Mouse (Mus musculus) CH12.LX (cell line): ENCODE measurements around the gene Fau. TPM values are rescaled to one million over a fixed set of nuclear protein-coding genes. Genes with fewer than 3 reads are reported as not detected.

Experiments
- DNase-seq: peaks from one replicate; pipeline ENCODE4 v3.0.0-alpha.2; 2013; ENCODE audit errors: extremely low read depth
- H3K27ac ChIP-seq: 2 replicates; pipeline ENCODE4 v1.5.1; 2012; ENCODE audit warnings: low read depth, mild to moderate bottlenecking, control low read depth, moderate library complexity; ENCODE audit not compliant: insufficient read depth
- H3K27me3 ChIP-seq: replicated peaks from 2 replicates; pipeline ENCODE3; 2012; ENCODE audit warnings: inconsistent platforms
- H3K36me3 ChIP-seq, 2 experiments: replicated peaks in 1 of 2; 2 replicates each; pipeline versions ENCODE3 to v1.6.1; 2012; ENCODE audit warnings: inconsistent platforms in 1 of 2, low read length in 1 of 2, mild to moderate bottlenecking in 1 of 2, mixed read lengths in 1 of 2, moderate library complexity in 1 of 2; ENCODE audit not compliant: control insufficient read depth in 1 of 2, insufficient read depth in 1 of 2
- H3K4me1 ChIP-seq, 2 experiments: 2 replicates each; pipeline ENCODE4 v1.6.1; 2012; ENCODE audit warnings: inconsistent platforms in 1 of 2, moderate library complexity in 1 of 2; ENCODE audit not compliant: insufficient read depth in 2 of 2, control insufficient read depth in 1 of 2
- H3K4me2 ChIP-seq: 2 replicates; pipeline ENCODE4 v1.6.1; 2012; ENCODE audit warnings: low read depth, mild to moderate bottlenecking, control low read depth; ENCODE audit not compliant: poor library complexity, insufficient read depth, severe bottlenecking
- H3K4me3 ChIP-seq, 3 experiments: fragments of 150-350 bp in 1 of 3; sonication (generic) in 1 of 3; replicated peaks in 1 of 3; 2 replicates each; pipeline versions ENCODE3 to v1.5.1; 2011 to 2012; ENCODE audit warnings: low read depth in 2 of 3, low read length in 2 of 3, mild to moderate bottlenecking in 2 of 3, moderate library complexity in 2 of 3, control low read depth in 1 of 3, improper control_type of control experiment in 1 of 3, inconsistent platforms in 1 of 3, mixed read lengths in 1 of 3; ENCODE audit not compliant: poor library complexity in 1 of 3
- H3K79me2 ChIP-seq: replicated peaks from 2 replicates; pipeline ENCODE4 v1.6.1; 2012; ENCODE audit warnings: mild to moderate bottlenecking, moderate library complexity; ENCODE audit not compliant: control insufficient read depth, poor library complexity, insufficient read depth, severe bottlenecking; ENCODE audit errors: extremely low read depth
- H3K9ac ChIP-seq: 2 replicates; pipeline ENCODE4 v1.6.1; 2012; ENCODE audit warnings: low read depth, mild to moderate bottlenecking, control low read depth, moderate library complexity; ENCODE audit not compliant: insufficient read depth
- H3K9me3 ChIP-seq: replicated peaks from 2 replicates; pipeline ENCODE3; 2012; ENCODE audit warnings: low read length, inconsistent platforms, mixed read lengths
- BHLHE40 ChIP-seq: IDR thresholded peaks from 2 replicates; pipeline ENCODE4 v1.6.1; 2011; ENCODE audit warnings: mild to moderate bottlenecking, low read depth, low read length, improper control_type of control experiment
- CHD2 ChIP-seq: IDR thresholded peaks from 2 replicates; pipeline ENCODE4 v1.6.1; 2011; ENCODE audit warnings: low read length, improper control_type of control experiment
- CTCF ChIP-seq, 2 experiments: IDR thresholded peaks in 1 of 2; conservative IDR thresholded peaks in 1 of 2; 2 replicates each; pipeline ENCODE4 v1.5.1; 2011 to 2012; ENCODE audit warnings: low read depth in 2 of 2, low read length in 2 of 2, improper control_type of control experiment in 1 of 2, inconsistent platforms in 1 of 2, mild to moderate bottlenecking in 1 of 2, moderate library complexity in 1 of 2
- E2F4 ChIP-seq: IDR thresholded peaks from 2 replicates; pipeline ENCODE4 v1.6.1; 2011; ENCODE audit warnings: low read depth, low read length, improper control_type of control experiment; ENCODE audit not compliant: insufficient replicate concordance
- ELF1 ChIP-seq: IDR thresholded peaks from 2 replicates; pipeline ENCODE4 v1.6.1; 2014; ENCODE audit warnings: low read depth, mild to moderate bottlenecking, inconsistent platforms, low read length, improper control_type of control experiment
- EP300 ChIP-seq: IDR thresholded peaks from 2 replicates; pipeline ENCODE4 v1.6.1; 2011; ENCODE audit warnings: low read length, improper control_type of control experiment
- GABPA ChIP-seq: IDR thresholded peaks from 2 replicates; pipeline ENCODE4 v1.6.1; 2012; ENCODE audit warnings: low read depth, low read length, improper control_type of control experiment, inconsistent platforms; ENCODE audit not compliant: insufficient replicate concordance
- HCFC1 ChIP-seq: IDR thresholded peaks from 2 replicates; pipeline ENCODE4 v1.6.1; 2012; ENCODE audit warnings: low read depth, mild to moderate bottlenecking, inconsistent platforms, low read length, improper control_type of control experiment
- IRF4 ChIP-seq: IDR thresholded peaks from 2 replicates; pipeline ENCODE4 v1.6.1; 2014; ENCODE audit warnings: low read depth, mild to moderate bottlenecking, inconsistent platforms, low read length, improper control_type of control experiment
- JUN ChIP-seq: IDR thresholded peaks from 2 replicates; pipeline ENCODE4 v1.6.1; 2011; ENCODE audit warnings: low read depth, mild to moderate bottlenecking, low read length, improper control_type of control experiment, moderate library complexity; ENCODE audit not compliant: insufficient read depth
- JUND ChIP-seq: conservative IDR thresholded peaks from 2 replicates; pipeline ENCODE4 v1.6.1; 2011; ENCODE audit warnings: low read depth, low read length, improper control_type of control experiment
- KAT2A ChIP-seq: IDR thresholded peaks from 2 replicates; pipeline ENCODE4 v1.6.1; 2012; ENCODE audit warnings: low read length, improper control_type of control experiment, inconsistent platforms; ENCODE audit not compliant: insufficient replicate concordance
- MAFK ChIP-seq: IDR thresholded peaks from 2 replicates; pipeline ENCODE4 v1.6.1; 2011; ENCODE audit warnings: low read length, improper control_type of control experiment; ENCODE audit not compliant: insufficient replicate concordance
- MAX ChIP-seq: IDR thresholded peaks from 2 replicates; pipeline ENCODE4 v1.6.1; 2011; ENCODE audit warnings: low read length, improper control_type of control experiment
- MAZ ChIP-seq: IDR thresholded peaks from 2 replicates; pipeline ENCODE4 v1.6.1; 2012; ENCODE audit warnings: low read depth, mild to moderate bottlenecking, inconsistent platforms, low read length, improper control_type of control experiment, moderate library complexity
- MEF2A ChIP-seq: IDR thresholded peaks from 2 replicates; pipeline ENCODE4 v1.6.1; 2014; ENCODE audit warnings: low read depth, mild to moderate bottlenecking, inconsistent platforms, low read length, improper control_type of control experiment, borderline replicate concordance
- MXI1 ChIP-seq: IDR thresholded peaks from 2 replicates; pipeline ENCODE4 v1.6.1; 2011; ENCODE audit warnings: mild to moderate bottlenecking, low read depth, low read length, improper control_type of control experiment
- MYC ChIP-seq: IDR thresholded peaks from 2 replicates; pipeline ENCODE4 v1.6.1; 2011; ENCODE audit warnings: low read depth, mild to moderate bottlenecking, improper control_type of control experiment, low read length
- NELFE ChIP-seq: IDR thresholded peaks from 2 replicates; pipeline ENCODE4 v1.6.1; 2011; ENCODE audit warnings: low read depth, low read length, improper control_type of control experiment
- NRF1 ChIP-seq: IDR thresholded peaks from 2 replicates; pipeline ENCODE4 v1.6.1; 2014; ENCODE audit warnings: low read depth, mild to moderate bottlenecking, inconsistent platforms, low read length, improper control_type of control experiment, moderate library complexity
- PAX5 ChIP-seq: IDR thresholded peaks from 2 replicates; pipeline ENCODE4 v1.6.1; 2012; ENCODE audit warnings: low read length, inconsistent platforms, mixed read lengths
- POLR2A ChIP-seq: IDR thresholded peaks from 2 replicates; pipeline ENCODE4 v1.6.1; 2011; ENCODE audit warnings: low read depth, mild to moderate bottlenecking, improper control_type of control experiment, low read length
- POLR2AphosphoS2 ChIP-seq: IDR thresholded peaks from 2 replicates; pipeline ENCODE4 v1.6.1; 2011; ENCODE audit warnings: low read depth, low read length, improper control_type of control experiment
- RCOR1 ChIP-seq: conservative IDR thresholded peaks from 2 replicates; pipeline ENCODE4 v1.6.1; 2012; ENCODE audit warnings: low read depth, mild to moderate bottlenecking, inconsistent platforms, low read length, improper control_type of control experiment
- SIN3A ChIP-seq: IDR thresholded peaks from 2 replicates; pipeline ENCODE4 v1.6.1; 2012; ENCODE audit warnings: low read length, improper control_type of control experiment, inconsistent platforms
- SMC3 ChIP-seq: IDR thresholded peaks from 2 replicates; pipeline ENCODE4 v1.6.1; 2011; ENCODE audit warnings: low read depth, low read length, improper control_type of control experiment
- TBP ChIP-seq: conservative IDR thresholded peaks from 2 replicates; pipeline ENCODE4 v1.6.1; 2011; ENCODE audit warnings: low read depth, low read length, improper control_type of control experiment
- TCF12 ChIP-seq: IDR thresholded peaks from 2 replicates; pipeline ENCODE4 v1.6.1; 2014; ENCODE audit warnings: low read depth, mild to moderate bottlenecking, inconsistent platforms, low read length, improper control_type of control experiment
- UBTF ChIP-seq: IDR thresholded peaks from 2 replicates; pipeline ENCODE4 v1.6.1; 2012; ENCODE audit warnings: low read depth, mild to moderate bottlenecking, inconsistent platforms, low read length, improper control_type of control experiment, moderate library complexity
- USF1 ChIP-seq: IDR thresholded peaks from 2 replicates; pipeline ENCODE4 v1.6.1; 2014; ENCODE audit warnings: low read depth, mild to moderate bottlenecking, inconsistent platforms, low read length, improper control_type of control experiment
- USF2 ChIP-seq: conservative IDR thresholded peaks from 2 replicates; pipeline ENCODE4 v1.6.1; 2011; ENCODE audit warnings: low read depth, low read length, improper control_type of control experiment
- ZC3H11A ChIP-seq: IDR thresholded peaks from 2 replicates; pipeline ENCODE4 v1.6.1; 2012; ENCODE audit warnings: low read depth, mild to moderate bottlenecking, inconsistent platforms, low read length, improper control_type of control experiment
- ZMIZ1 ChIP-seq: IDR thresholded peaks from 2 replicates; pipeline ENCODE4 v1.6.1; 2012; ENCODE audit warnings: low read depth, mild to moderate bottlenecking, inconsistent platforms, low read length, improper control_type of control experiment
- ZNF384 ChIP-seq: IDR thresholded peaks from 2 replicates; pipeline ENCODE4 v1.6.1; 2012; ENCODE audit warnings: low read depth, low read length, improper control_type of control experiment, inconsistent platforms
- dilution Hi-C: fragments of 300-500 bp; cut with MboI; formaldehyde crosslinking; loops from 2 replicates; pipeline ENCODE4 v1.14.3; 2020; ENCODE audit warnings: low sequenced_read_pairs; ENCODE audit not compliant: extremely low pct_unique_long_range_greater_than_20kb, extremely low pct_ligation_motif_present
- in situ Hi-C: fragments of 300-500 bp; cut with MboI; formaldehyde crosslinking; loops from 3 replicates; pipeline ENCODE4 v1.14.3; 2019; ENCODE audit warnings: low sequenced_read_pairs, low pct_ligation_motif_present, low pct_unique_long_range_greater_than_20kb, mixed read lengths
- polyA plus RNA-seq: library from polyadenylated mRNA; unstranded; fragments of >175 nt; gene quantifications from 2 replicates; pipeline ENCODE4 v1.2.1, GENCODE M21; 2012; ENCODE audit warnings: low read depth; ENCODE audit not compliant: insufficient read length
- total RNA-seq, 2 experiments: library from RNA; depleted of rRNA; stranded (reverse); fragments of 300-350 nt in 1 of 2; fragments of >200 nt in 1 of 2; gene quantifications; 2 replicates each; pipeline ENCODE4 v1.2.3; 2012 to 2014

Fau gene
- total RNA-seq (2012; rRNA removed) = 2,266 and 2,403 TPM in 2 replicates
- total RNA-seq (2014; rRNA removed) = 1,142 and 1,239 TPM in 2 replicates
- polyA plus RNA-seq = 2,522 and 2,776 TPM in 2 replicates

GRCm38 (mm10) chr19:6057313-6058096 lies at the start of gene Fau, which contains the start of gene Mrpl49:
TSS of gene Fau (plus strand) at chr19:6057844.
TSS of gene Mrpl49 (minus strand) at chr19:6057785.
- H3K4me1 ChIP-seq = peaks cover 12 to 55% of the 10 kb centered on the region in 2 experiments; a peak in 3 of 4 replicates

GRCm38 (mm10) chr19:6009137-6009536 lies 48.5 kb upstream of the Fau start:
- no peak overlapping the region for H3K27ac ChIP-seq
- H3K27me3 ChIP-seq = no peaks in the 10 kb centered on the region
- peaks cover 2 to 7% of the 10 kb centered on the region in 2 experiments; a peak in 2 of 4 replicates for H3K4me1 ChIP-seq
- H3K4me3 ChIP-seq = no peak overlapping the region
- H3K9me3 ChIP-seq = no peaks in the 10 kb centered on the region
- peaks cover 39 to 75% of the 10 kb centered on the region in 2 experiments for H3K36me3 ChIP-seq
- no peaks in the 10 kb centered on the region for H3K79me2 ChIP-seq
- in situ Hi-C loops = no loop called here
- H3K9ac ChIP-seq = no peak overlapping the region
- no peak for DNase-seq
- no peak for TF ChIP-seq MEF2A
- TF ChIP-seq GABPA = no peak
- TF ChIP-seq ELF1 = no peak
- no peak for TF ChIP-seq BHLHE40
- TF ChIP-seq IRF4 = no peak
- TF ChIP-seq MAZ = no peak
- no peak for TF ChIP-seq KAT2A
- TF ChIP-seq CHD2 = no peak
- TF ChIP-seq POLR2A = no peak
- TF ChIP-seq MAFK = no peak
- no peak for TF ChIP-seq NELFE
- no peak for TF ChIP-seq EP300
- no peak for TF ChIP-seq ZMIZ1
- no peak for TF ChIP-seq JUND
- TF ChIP-seq SIN3A = no peak
- no peak for TF ChIP-seq ZNF384
- no peak for TF ChIP-seq SMC3
- TF ChIP-seq PAX5 = no peak
- H3K4me2 ChIP-seq = no peak overlapping the region
- dilution Hi-C loops = no loop called here

More at GRCm38 (mm10) chr19:6057313-6058096, at the start of gene Fau, which contains the start of gene Mrpl49:
- peak within 1 kb of the TSS; percentile 73 for H3K9ac ChIP-seq
- no peaks in the 10 kb centered on the region for H3K27me3 ChIP-seq
- H3K27ac ChIP-seq = peak within 1 kb of the TSS; percentile 26
- in situ Hi-C loops (no loop called here), dilution Hi-C loops (no loop called here)
- H3K36me3 ChIP-seq = peaks cover 46 to 53% of the 10 kb centered on the region in 2 experiments
- TF ChIP-seq NRF1 (peak; percentile 95), USF2 (no peak), CHD2 (no peak), BHLHE40 (no peak), ZMIZ1 (peak; percentile 96), MEF2A (peak; percentile 73), NELFE (peak; percentile 96), MXI1 (peak; percentile 84), TBP (peak; percentile 86), MAX (peak; percentile 66; the same call in 1 of the 2 replicates), IRF4 (peak; percentile 42; the same call in 1 of the 2 replicates), TCF12 (peak; percentile 96), USF1 (no peak; the same call in 1 of the 2 replicates), E2F4 (peak; percentile 68; the same call in 1 of the 2 replicates), MAZ (0 out of 2 replicates have a peak, but pooled peaks have one; percentile 50), UBTF (no peak), CTCF (conservative IDR thresholded peaks at IDR 0.05 in 1 of 2, IDR thresholded peaks at IDR 0.05 in 1 of 2; ENCODE audit: low read depth in 2 of 2, low read length in 2 of 2) (no peak), MYC (peak; percentile 17; the same call in 1 of the 2 replicates), POLR2A (peak; percentile 98), SIN3A (peak; percentile 83), PAX5 (no peak), MAFK (no peak), GABPA (peak; percentile 17; the same call in 1 of the 2 replicates), JUN (no peak), ELF1 (peak; percentile 90), ZC3H11A (no peak), POLR2AphosphoS2 (peak; percentile 85), HCFC1 (peak; percentile 93), ZNF384 (no peak), KAT2A (peak; percentile 84; the same call in 1 of the 2 replicates), RCOR1 (no peak)
- H3K4me3 ChIP-seq = peak within 1 kb of the TSS; percentile 73 to 99 (median 97)
- peak within 1 kb of the TSS; percentile 80 for H3K4me2 ChIP-seq
- H3K79me2 ChIP-seq = peaks cover 56% of the 10 kb centered on the region
- H3K9me3 ChIP-seq = no peaks in the 10 kb centered on the region
- DNase-seq = peak; percentile 95
